Mouse (Mus musculus): Measurements from ENCODE around the gene Hipk4. TPM values are rescaled to one million over a fixed set of nuclear protein-coding genes. Genes with fewer than 3 reads are reported as not detected.

The Hipk4 gene
- total RNA-seq, 2 experiments from 2014 or later, result 0.16 to 0.22 TPM

GRCm38 (mm10) chr7:27532480-27533050, 9.5 kb downstream of the Hipk4 start:
- no peak for DNase-seq
- intact Hi-C loops (cut with DNase I; ENCODE audit: low total_unique reads), result no loop called here

- DNase-seq, result no peak
- intact Hi-C loops (cut with DNase I; ENCODE audit: low total_unique reads), result no loop called here
Measured at GRCm38 (mm10) chr7:27535386-27535785, 12.3 kb downstream of the Hipk4 start.

DNA sequence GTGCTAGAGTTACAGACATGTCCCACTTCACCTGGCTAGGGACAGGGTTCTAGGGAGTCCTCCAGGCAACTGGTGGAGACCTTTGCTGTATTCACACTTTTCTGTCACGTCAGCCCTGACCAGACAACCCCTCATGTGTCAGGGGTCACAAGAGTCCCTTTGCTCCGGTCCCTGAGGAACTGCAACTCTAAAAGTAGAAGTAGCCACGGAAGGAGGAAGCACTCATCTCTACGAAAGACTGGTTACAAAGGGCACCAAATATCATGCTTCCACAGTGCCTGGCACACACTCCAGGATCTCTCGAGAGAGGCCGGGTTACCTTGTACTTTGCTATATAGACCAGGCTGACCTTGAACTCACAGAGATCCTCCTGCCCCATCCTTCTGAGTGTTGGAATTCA, 13.6 kb downstream of the Hipk4 start:
- intact Hi-C loops (cut with DNase I; ENCODE audit: low total_unique reads), result no loop called here
- DNase-seq, result no peak

DNA sequence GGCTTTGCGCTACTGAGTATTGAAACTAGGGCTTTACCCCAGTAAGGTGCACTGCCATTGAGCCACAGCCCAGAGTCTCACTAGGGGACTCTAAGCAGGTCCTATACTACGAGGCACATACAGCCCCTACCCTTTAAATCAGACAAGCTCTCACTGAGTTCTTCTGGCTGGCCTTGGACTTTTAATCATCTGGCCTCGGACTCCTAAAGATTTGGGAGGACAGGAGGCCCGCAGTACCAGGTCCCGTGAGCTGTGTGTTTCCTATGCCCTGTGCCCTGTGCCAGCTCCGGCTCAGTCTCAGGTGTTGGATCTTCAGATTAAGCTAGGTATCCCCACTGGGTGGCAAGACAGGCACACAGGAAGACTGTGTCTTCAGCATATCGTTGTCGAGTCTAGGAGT, 14.9 kb downstream of the Hipk4 start:
- no peak for DNase-seq
- intact Hi-C loops (cut with DNase I; ENCODE audit: low total_unique reads), result no loop called here

DNA sequence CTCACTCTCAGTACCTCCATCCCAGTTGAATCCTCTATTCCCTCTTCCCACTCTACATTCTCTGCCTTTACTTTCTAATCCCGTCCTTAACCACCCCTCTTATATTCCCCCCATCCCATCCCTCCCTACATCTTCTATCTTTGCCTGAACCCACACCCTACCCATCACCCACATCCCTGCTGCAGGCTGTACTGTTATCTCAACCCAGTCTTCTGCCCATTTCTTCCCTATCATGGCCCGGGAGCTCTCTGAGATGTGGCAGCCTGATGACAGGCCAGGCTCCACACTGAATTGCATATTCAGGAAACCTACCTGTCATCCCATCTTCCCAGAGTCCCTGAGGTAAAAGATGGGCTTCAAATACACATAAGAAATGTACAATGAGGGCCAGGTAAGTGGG, 15.7 kb downstream of the Hipk4 start:
- DNase-seq, result no peak
- intact Hi-C loops (cut with DNase I; ENCODE audit: low total_unique reads), result no loop called here

- intact Hi-C loops (cut with DNase I; ENCODE audit: low total_unique reads), result no loop called here
- DNase-seq, result no peak
Measured at GRCm38 (mm10) chr7:27540521-27540920, 17.5 kb downstream of the Hipk4 start.

- intact Hi-C loops (cut with DNase I; ENCODE audit: low total_unique reads), result no loop called here
- no peak for DNase-seq
Measured at GRCm38 (mm10) chr7:27540935-27541334, 17.9 kb downstream of the Hipk4 start.

- no peak for DNase-seq
- intact Hi-C loops (cut with DNase I; ENCODE audit: low total_unique reads), result no loop called here
Measured at GRCm38 (mm10) chr7:27541431-27541830, 18.4 kb downstream of the Hipk4 start.

DNA sequence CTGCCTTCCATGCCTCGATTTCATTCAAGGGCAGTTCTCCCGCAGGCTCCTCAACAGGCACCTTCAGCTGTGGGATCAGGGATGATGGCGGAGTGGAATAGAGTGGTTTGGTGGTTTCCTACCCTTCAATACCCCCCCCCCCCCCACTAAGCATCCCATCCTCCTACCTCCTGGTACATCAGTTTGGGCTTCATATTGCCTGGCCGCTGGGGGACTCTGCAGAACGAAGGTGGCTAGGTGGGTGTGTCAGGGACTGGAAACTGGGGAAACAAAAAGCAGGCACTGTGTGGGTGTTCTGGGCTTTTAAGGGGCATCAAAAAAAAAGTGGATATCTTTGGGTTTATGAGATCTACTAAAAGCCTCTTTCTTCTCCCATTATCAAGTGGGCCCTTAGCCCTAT, 18.9 kb downstream of the Hipk4 start:
- intact Hi-C loops (cut with DNase I; ENCODE audit: low total_unique reads), result no loop called here
- DNase-seq, result no peak

- intact Hi-C loops (cut with DNase I; ENCODE audit: low total_unique reads), result no loop called here
- peak; percentile 81 for DNase-seq
Measured at GRCm38 (mm10) chr7:27542392-27543033, 19.4 kb downstream of the Hipk4 start.

DNA sequence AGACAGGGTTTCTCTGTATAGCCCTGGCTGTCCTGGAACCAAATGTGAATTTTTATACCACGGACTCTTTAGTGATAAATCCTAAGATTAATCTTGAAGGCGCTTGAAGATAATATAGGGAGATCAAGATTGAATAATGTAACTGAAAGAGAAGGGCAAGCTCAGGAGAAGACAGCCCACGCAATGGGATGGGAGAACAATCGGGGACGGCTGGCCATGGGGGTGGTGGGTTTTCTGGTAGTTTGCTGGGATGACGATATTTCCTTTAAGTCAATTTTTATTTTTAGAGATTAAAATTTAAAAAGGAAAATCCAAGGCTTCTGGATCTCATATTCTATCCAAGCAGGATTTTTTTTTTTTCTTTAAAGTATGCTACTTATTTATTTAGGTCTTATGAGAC, 20.0 kb downstream of the Hipk4 start:
- DNase-seq, result no peak
- intact Hi-C loops (cut with DNase I; ENCODE audit: low total_unique reads), result no loop called here

- DNase-seq, result no peak
- intact Hi-C loops (cut with DNase I; ENCODE audit: low total_unique reads), result no loop called here
Measured at GRCm38 (mm10) chr7:27543851-27544250, 20.8 kb downstream of the Hipk4 start.

- intact Hi-C loops (cut with DNase I; ENCODE audit: low total_unique reads), result no loop called here
- DNase-seq, result no peak
Measured at GRCm38 (mm10) chr7:27544675-27545370, 21.8 kb downstream of the Hipk4 start.

GRCm38 (mm10) chr7:27549597-27549996, 26.5 kb downstream of the Hipk4 start:
- DNase-seq, result no peak
- intact Hi-C loops (cut with DNase I; ENCODE audit: low total_unique reads), result no loop called here

DNA sequence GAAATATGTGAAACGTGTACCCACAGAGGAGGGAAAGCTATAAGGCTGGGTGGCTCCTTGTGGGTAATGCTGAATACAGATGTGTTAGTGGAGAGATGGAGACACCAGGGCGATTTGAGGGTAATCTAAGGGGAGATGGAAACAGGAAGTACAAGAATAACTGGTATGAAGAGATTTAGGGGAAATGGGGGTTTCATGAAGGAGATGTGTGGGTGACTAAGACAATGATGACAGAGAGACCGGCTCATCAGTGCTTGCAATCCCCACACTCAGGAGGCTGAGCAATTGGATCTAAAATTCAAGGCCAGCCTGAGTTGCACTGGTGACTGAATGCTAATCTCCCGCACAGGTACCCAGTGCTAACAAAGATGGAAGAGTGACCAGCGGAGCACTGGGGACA, 29.0 kb downstream of the Hipk4 start:
- DNase-seq, result no peak
- intact Hi-C loops (cut with DNase I; ENCODE audit: low total_unique reads), result no loop called here

- intact Hi-C loops (cut with DNase I; ENCODE audit: low total_unique reads), result no loop called here
- DNase-seq, result peak; percentile 96
Measured at GRCm38 (mm10) chr7:27552931-27553513, 30.0 kb downstream of the Hipk4 start, which contains the start of the genes Pld3 and 2310022A10Rik. TSS of gene Pld3 (minus strand) at chr7:27553218. TSS of gene 2310022A10Rik (plus strand) at chr7:27553233.

DNA sequence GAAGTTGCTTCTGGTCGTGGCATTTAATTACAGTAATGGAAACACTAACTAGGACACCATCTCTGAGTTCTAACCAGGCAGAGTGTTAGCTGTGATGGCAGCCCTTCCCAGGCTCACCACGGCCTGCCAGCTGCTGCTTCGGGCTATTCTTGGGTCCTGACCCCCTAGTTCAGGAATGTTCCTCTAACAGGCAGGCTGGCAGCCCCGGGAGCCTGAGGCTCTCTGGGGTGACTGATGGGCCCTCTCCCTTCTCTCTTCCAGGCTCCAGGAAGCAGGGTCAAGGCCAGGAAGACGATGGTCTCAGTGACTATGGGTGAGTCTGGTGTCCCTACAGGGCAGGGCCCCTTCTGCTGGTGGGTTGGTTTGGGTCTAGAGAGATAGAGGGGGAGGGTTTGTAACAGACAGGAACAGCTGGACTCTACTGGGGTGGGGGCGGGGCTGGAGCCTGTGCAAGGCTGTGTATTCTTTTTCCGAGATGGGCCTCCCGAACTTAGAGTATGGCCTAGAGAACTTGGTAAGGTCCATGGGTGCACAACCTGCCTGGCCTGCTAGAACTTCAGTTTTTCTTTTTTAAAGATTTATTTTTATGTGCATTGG, 37.3 kb downstream of the Hipk4 start:
- DNase-seq, result peak; percentile 74
- intact Hi-C loops (cut with DNase I; ENCODE audit: low total_unique reads), result no loop called here

- intact Hi-C loops (cut with DNase I; ENCODE audit: low total_unique reads), result no loop called here
- DNase-seq, result no peak
Measured at GRCm38 (mm10) chr7:27560978-27561377, 37.9 kb downstream of the Hipk4 start.

DNA sequence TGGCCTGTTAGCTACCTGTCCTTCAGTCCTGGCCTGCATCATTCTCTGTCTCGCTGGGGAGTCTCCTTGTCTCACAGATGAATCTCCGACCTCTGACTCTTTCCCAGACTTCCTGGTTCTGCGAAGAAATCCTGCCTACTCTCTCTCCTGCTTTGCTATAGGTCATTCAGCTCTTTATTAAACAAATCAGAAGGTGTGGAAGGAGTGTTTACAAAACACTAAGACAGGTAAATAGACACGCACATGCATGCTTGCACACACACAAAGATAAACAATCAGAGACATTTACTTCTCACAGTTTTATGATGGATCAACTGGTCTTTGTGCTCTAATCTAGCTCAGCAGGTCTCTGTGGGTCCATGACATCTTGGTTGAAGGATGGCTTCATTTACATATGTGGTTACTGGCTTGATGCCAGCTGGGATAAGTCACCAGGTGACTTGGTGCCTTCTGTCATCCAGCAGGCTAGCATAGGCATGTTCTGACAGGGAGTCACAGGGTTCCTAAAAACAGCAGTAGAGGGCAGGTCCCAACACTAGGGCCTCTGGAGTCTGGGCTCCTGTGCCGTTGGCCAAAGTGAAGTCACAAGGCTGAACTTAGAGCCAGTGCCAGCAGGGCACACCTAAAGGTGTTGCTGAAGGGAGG, 46.6 kb downstream of the Hipk4 start:
- DNase-seq, result no peak

GRCm38 (mm10) chr7:27572133-27572532, 49.1 kb downstream of the Hipk4 start:
- DNase-seq, result no peak
- intact Hi-C loops (cut with DNase I; ENCODE audit: low total_unique reads), result no loop called here

More for the DNA sequence above, 46.6 kb downstream of the Hipk4 start:
- intact Hi-C loops (cut with DNase I; ENCODE audit: low total_unique reads), result no loop called here

Measured in gastrocnemius, postnatal 14 days (tissue).